In the genomic region with DNA sequence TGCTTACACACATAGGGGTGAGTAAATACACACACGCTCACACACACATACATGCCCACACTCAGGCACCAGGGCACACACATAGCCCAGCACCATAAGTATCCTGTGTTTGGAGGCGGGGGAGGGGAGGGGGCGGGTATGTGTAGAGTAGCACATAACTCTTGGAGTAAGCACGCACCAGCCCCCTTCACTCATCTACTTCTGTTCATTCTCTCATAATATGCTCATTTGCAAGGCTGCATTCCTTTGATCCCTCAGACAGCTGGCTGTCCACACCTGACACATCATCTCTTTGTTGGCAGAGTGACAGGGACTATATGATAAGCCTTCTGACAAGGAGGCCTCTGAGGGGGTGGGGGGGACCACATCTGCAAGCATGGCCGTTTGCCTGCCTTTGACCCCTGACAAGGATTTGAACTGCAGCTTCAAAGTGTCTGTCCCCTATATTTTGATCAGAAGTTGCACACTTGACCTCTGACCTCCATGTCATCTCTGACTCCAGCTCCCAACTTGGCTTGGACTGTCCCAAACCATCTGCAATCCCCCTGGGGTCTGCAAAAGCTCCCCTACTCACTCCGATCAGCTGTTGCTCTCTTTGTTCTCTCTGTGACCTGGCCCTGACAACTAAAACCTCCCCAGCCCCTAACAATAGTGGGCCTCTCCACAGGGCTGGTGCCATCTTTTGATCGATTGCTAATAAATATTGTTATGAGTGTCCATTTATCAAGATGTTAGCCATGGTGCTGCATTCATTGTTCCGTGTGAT, we compare ENCODE assay signal across 16 mouse cellular contexts.
A peak's percentile ranks its signal among the peaks of the same experiment; 100 is the strongest.
DNase-seq lines count a peak whose midpoint lies in the region; ATAC-seq and TF ChIP-seq lines count a peak whose summit lies in the region.
"Had no signal": no experiment of that assay in that cellular context is flagged by ENCODE, and none has a peak within 500 bp of the region (broad histone marks: within the 10 kb centered on the region; RNA-seq: fewer than 3 reads in every experiment).

No protein-coding gene starts in this region.

- H3K4me1 ChIP-seq in heart, embryonic 11.5 days (ENCODE audit: control insufficient read depth, insufficient read depth, low read length) = no peaks in the 10 kb centered on the region
- H3K4me1 ChIP-seq in midbrain, embryonic 11.5 days (ENCODE audit: control insufficient read depth, insufficient read depth, low read length) = peaks cover 4% of the 10 kb centered on the region; the same call in 1 of the 2 replicates
- no peaks in the 10 kb centered on the region for H3K4me1 ChIP-seq in midbrain, postnatal 0 days (ENCODE audit: insufficient read depth, low read length)
- peaks cover 10% of the 10 kb centered on the region; the same call in 1 of the 2 replicates for H3K4me1 ChIP-seq in hindbrain, embryonic 14.5 days (replicated peaks; ENCODE audit: control insufficient read depth, insufficient read depth, low read length)
- no peaks in the 10 kb centered on the region for H3K4me1 ChIP-seq in stomach, postnatal 0 days (replicated peaks; ENCODE audit: control insufficient read depth, insufficient read depth)
- H3K4me1 ChIP-seq: liver, embryonic 13.5 days had no signal

- WGBS in heart, embryonic 11.5 days (ENCODE audit: insufficient replicate concordance) = 64% methylated on average over 8 of the region's 8 CpGs
- WGBS in midbrain, embryonic 11.5 days = 68% methylated on average over 8 of the region's 8 CpGs
- WGBS in midbrain, postnatal 0 days = 73% methylated on average over 8 of the region's 8 CpGs
- 51% methylated on average over 8 of the region's 8 CpGs for WGBS in hindbrain, embryonic 14.5 days
- WGBS in stomach, postnatal 0 days = 75% methylated on average over 8 of the region's 8 CpGs

- TF ChIP-seq CTCF in midbrain, postnatal 0 days (IDR thresholded peaks at IDR 0.05) = no peak
- no peak for TF ChIP-seq CTCF in stomach, postnatal 0 days (IDR thresholded peaks at IDR 0.05; ENCODE audit: low read depth)

- H3K4me3 ChIP-seq in heart, embryonic 11.5 days (ENCODE audit: low read depth, low read length) = no peak overlapping the region
- no peak overlapping the region for H3K4me3 ChIP-seq in midbrain, embryonic 11.5 days (ENCODE audit: low read depth, low read length)
- H3K4me3 ChIP-seq in midbrain, postnatal 0 days (ENCODE audit: low read depth, low read length) = no peak overlapping the region
- no peak overlapping the region for H3K4me3 ChIP-seq in hindbrain, embryonic 14.5 days (replicated peaks; ENCODE audit: low read length)
- no peak overlapping the region for H3K4me3 ChIP-seq in stomach, postnatal 0 days (ENCODE audit: low read depth, low read length)
- H3K4me3 ChIP-seq: gastrocnemius, adult 2 months; liver, embryonic 13.5 days; midbrain, embryonic 12.5 days; neural tube, embryonic 15.5 days had no signal

- intact Hi-C loops in heart, postnatal 25 days (cut with DNase I) = no loop called here
- intact Hi-C loops in left cerebral cortex, postnatal 10 days (cut with DNase I) = no loop called here

- TF ChIP-seq EP300 in stomach, postnatal 0 days (optimal IDR thresholded peaks at IDR 0.05) = no peak

- H3K36me3 ChIP-seq in heart, embryonic 11.5 days (ENCODE audit: control insufficient read depth, insufficient read depth, low read length) = no peaks in the 10 kb centered on the region
- no peaks in the 10 kb centered on the region for H3K36me3 ChIP-seq in midbrain, embryonic 11.5 days (ENCODE audit: control insufficient read depth, insufficient read depth, low read length)
- H3K36me3 ChIP-seq in midbrain, postnatal 0 days (ENCODE audit: insufficient read depth, low read length) = no peaks in the 10 kb centered on the region
- H3K36me3 ChIP-seq in hindbrain, embryonic 14.5 days (replicated peaks; ENCODE audit: control insufficient read depth, insufficient read depth) = no peaks in the 10 kb centered on the region
- no peaks in the 10 kb centered on the region for H3K36me3 ChIP-seq in stomach, postnatal 0 days (ENCODE audit: control insufficient read depth, insufficient read depth, low read length)
- H3K36me3 ChIP-seq: liver, embryonic 13.5 days; midbrain, embryonic 12.5 days; neural tube, embryonic 15.5 days had no signal

- H3K9ac ChIP-seq in heart, embryonic 11.5 days (ENCODE audit: low read depth, low read length) = no peak overlapping the region
- no peak overlapping the region for H3K9ac ChIP-seq in midbrain, embryonic 11.5 days (ENCODE audit: low read length)
- H3K9ac ChIP-seq in midbrain, postnatal 0 days (replicated peaks; ENCODE audit: low read length, poor library complexity, severe bottlenecking) = no peak overlapping the region
- no peak overlapping the region for H3K9ac ChIP-seq in hindbrain, embryonic 14.5 days
- H3K9ac ChIP-seq in stomach, postnatal 0 days (ENCODE audit: low read length) = no peak overlapping the region
- H3K9ac ChIP-seq: liver, embryonic 13.5 days; midbrain, embryonic 12.5 days; neural tube, embryonic 15.5 days had no signal

- H3K27ac ChIP-seq in heart, embryonic 11.5 days (ENCODE audit: low read depth, low read length) = no peak overlapping the region
- no peak overlapping the region for H3K27ac ChIP-seq in midbrain, embryonic 11.5 days (ENCODE audit: low read depth, low read length)
- H3K27ac ChIP-seq in midbrain, postnatal 0 days (ENCODE audit: low read depth, low read length) = no peak overlapping the region
- H3K27ac ChIP-seq in hindbrain, embryonic 14.5 days = no peak overlapping the region
- no peak overlapping the region for H3K27ac ChIP-seq in stomach, postnatal 0 days (replicated peaks)
- H3K27ac ChIP-seq: gastrocnemius, adult 2 months; liver, embryonic 13.5 days; midbrain, embryonic 12.5 days; neural tube, embryonic 15.5 days had no signal

- no peaks in the 10 kb centered on the region for H3K27me3 ChIP-seq in heart, embryonic 11.5 days (ENCODE audit: control insufficient read depth, insufficient read depth, low read length)
- H3K27me3 ChIP-seq in midbrain, embryonic 11.5 days (ENCODE audit: control insufficient read depth, insufficient read depth, low read length) = no peaks in the 10 kb centered on the region
- H3K27me3 ChIP-seq in midbrain, postnatal 0 days (ENCODE audit: insufficient read depth, low read length) = no peaks in the 10 kb centered on the region
- H3K27me3 ChIP-seq in hindbrain, embryonic 14.5 days (ENCODE audit: control insufficient read depth, insufficient read depth, low read length) = no peaks in the 10 kb centered on the region
- H3K27me3 ChIP-seq in stomach, postnatal 0 days (ENCODE audit: control insufficient read depth, insufficient read depth, low read length) = no peaks in the 10 kb centered on the region
- H3K27me3 ChIP-seq: liver, embryonic 13.5 days; midbrain, embryonic 12.5 days; neural tube, embryonic 15.5 days had no signal

- H3K9me3 ChIP-seq in heart, embryonic 11.5 days (replicated peaks; ENCODE audit: control insufficient read depth, low read length) = no peaks in the 10 kb centered on the region
- no peaks in the 10 kb centered on the region for H3K9me3 ChIP-seq in midbrain, embryonic 11.5 days (ENCODE audit: control insufficient read depth, low read length)
- no peaks in the 10 kb centered on the region for H3K9me3 ChIP-seq in midbrain, postnatal 0 days (ENCODE audit: low read length)
- no peaks in the 10 kb centered on the region for H3K9me3 ChIP-seq in hindbrain, embryonic 14.5 days (ENCODE audit: control insufficient read depth, low read length)
- H3K9me3 ChIP-seq in stomach, postnatal 0 days (ENCODE audit: control insufficient read depth, low read length) = no peaks in the 10 kb centered on the region
- H3K9me3 ChIP-seq: liver, embryonic 13.5 days; midbrain, embryonic 12.5 days; neural tube, embryonic 15.5 days had no signal

- no peak for DNase-seq in heart, postnatal 25 days (ENCODE audit: low spot score)
- no peak for DNase-seq in midbrain, embryonic 11.5 days (ENCODE audit: low spot score, missing footprints)
- DNase-seq in midbrain, postnatal 0 days (ENCODE audit: low spot score) = no peak
- DNase-seq in hindbrain, embryonic 14.5 days (ENCODE audit: low spot score) = no peak
- no peak for DNase-seq in stomach, postnatal 0 days (ENCODE audit: low spot score)
- no peak for DNase-seq in layer of hippocampus, adult 8-10 months (ENCODE audit: low spot score in 2 of 2)
- DNase-seq in left cerebral cortex, postnatal 10 days (ENCODE audit: extremely low spot score in 1 of 2, low spot score in 2 of 2) = no peak
- DNase-seq: B cell, adult 2 months; gastrocnemius, adult 2 months; kidney, postnatal 4 days; liver, embryonic 13.5 days; right cerebral cortex, postnatal 14 days; thymus, adult 2 months had no signal

- no peak overlapping the region for H3K4me2 ChIP-seq in heart, embryonic 11.5 days
- H3K4me2 ChIP-seq in midbrain, embryonic 11.5 days = no peak overlapping the region
- no peak overlapping the region for H3K4me2 ChIP-seq in midbrain, postnatal 0 days (ENCODE audit: low read depth, low read length, poor library complexity, severe bottlenecking)
- no peak overlapping the region for H3K4me2 ChIP-seq in hindbrain, embryonic 14.5 days (replicated peaks)
- no peak overlapping the region for H3K4me2 ChIP-seq in stomach, postnatal 0 days (replicated peaks; ENCODE audit: low read depth)
- H3K4me2 ChIP-seq: liver, embryonic 13.5 days; midbrain, embryonic 12.5 days; neural tube, embryonic 15.5 days had no signal

- peak; percentile 42; the same call in 1 of the 2 replicates for ATAC-seq in heart, embryonic 11.5 days (replicated peaks; ENCODE audit: insufficient number of reproducible peaks, low FRiP score, low TSS enrichment)
- peak; percentile 57 for ATAC-seq in midbrain, embryonic 11.5 days (ENCODE audit: low FRiP score)
- ATAC-seq in midbrain, postnatal 0 days (ENCODE audit: low FRiP score) = no peak
- ATAC-seq in hindbrain, embryonic 14.5 days (ENCODE audit: low FRiP score) = peak; percentile 32; the same call in 1 of the 2 replicates
- ATAC-seq in stomach, postnatal 0 days (ENCODE audit: low FRiP score, low TSS enrichment) = peak; percentile 42; the same call in 1 of the 2 replicates
